ENCODE assay signal across 12 mouse cellular contexts in the genomic region with DNA sequence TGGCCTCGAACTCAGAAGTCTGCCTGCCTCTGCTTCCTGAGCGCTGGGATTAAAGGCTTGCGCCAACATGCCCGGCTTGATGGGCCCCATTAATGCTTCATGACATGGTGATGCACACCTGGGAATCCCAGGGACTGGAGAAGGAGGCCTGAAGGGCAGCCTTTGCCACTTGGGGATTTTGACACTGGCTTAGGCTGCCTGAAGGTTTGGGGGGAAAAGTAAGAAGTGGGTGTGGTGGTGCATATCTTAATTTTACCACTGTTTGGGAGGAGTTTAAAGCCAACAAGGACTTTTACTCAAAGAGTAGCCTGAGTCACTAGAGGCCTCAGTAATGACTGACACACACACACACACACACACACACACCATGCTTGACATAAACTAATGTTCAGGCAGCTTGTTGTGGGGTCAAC. TPM values are rescaled to one million over a fixed set of nuclear protein-coding genes. Genes with fewer than 3 reads are reported as not detected.
DNase-seq lines count a peak whose midpoint lies in the region; ATAC-seq lines count a peak whose summit lies in the region.
"Had no signal": no experiment of that assay in that cellular context is flagged by ENCODE, and none has a peak within 500 bp of the region (broad histone marks: within the 10 kb centered on the region; RNA-seq: fewer than 3 reads in every experiment).

No protein-coding gene starts in this region.

- DNase-seq in gastrocnemius, adult 18-20 months (ENCODE audit: low spot score): peak; percentile 3
- DNase-seq in gastrocnemius, postnatal 25 days: no peak
- peak; percentile 9 for DNase-seq in heart, postnatal 4 days
- no peak for DNase-seq in embryo, embryonic 10 days (ENCODE audit: low spot score)
- DNase-seq in layer of hippocampus, adult 9-11 months: no peak
- DNase-seq: cerebellum, postnatal 10 days had no signal

- no peak overlapping the region for H3K4me2 ChIP-seq in stomach, embryonic 16.5 days (ENCODE audit: low read depth, low read length)
- H3K4me2 ChIP-seq: forebrain, embryonic 13.5 days; hindbrain, embryonic 15.5 days; midbrain, embryonic 12.5 days had no signal

- no peak for ATAC-seq in megakaryocyte, adult 5-6 weeks (ENCODE audit: poor library complexity, severe bottlenecking)
- no peak for ATAC-seq in stomach, embryonic 16.5 days (ENCODE audit: insufficient read depth, low FRiP score)
- ATAC-seq: forebrain, embryonic 13.5 days had no signal

- H3K9me3 ChIP-seq in megakaryocyte, embryonic 14.5 days: no peaks in the 10 kb centered on the region
- no peaks in the 10 kb centered on the region for H3K9me3 ChIP-seq in stomach, embryonic 16.5 days (replicated peaks; ENCODE audit: control insufficient read depth, low read length)
- H3K9me3 ChIP-seq: forebrain, embryonic 13.5 days; hindbrain, embryonic 15.5 days; midbrain, embryonic 12.5 days had no signal

- H3K36me3 ChIP-seq in megakaryocyte, embryonic 14.5 days (replicated peaks; ENCODE audit: low read length): peaks cover 87% of the 10 kb centered on the region
- H3K36me3 ChIP-seq in stomach, embryonic 16.5 days (ENCODE audit: control insufficient read depth, insufficient read depth, low read length): peaks cover 23% of the 10 kb centered on the region

- H3K27me3 ChIP-seq in megakaryocyte, embryonic 14.5 days (replicated peaks): no peaks in the 10 kb centered on the region
- H3K27me3 ChIP-seq in stomach, embryonic 16.5 days (ENCODE audit: control insufficient read depth, insufficient read depth, low read length): no peaks in the 10 kb centered on the region
- H3K27me3 ChIP-seq: forebrain, embryonic 13.5 days; hindbrain, embryonic 15.5 days; midbrain, embryonic 12.5 days had no signal

- no peak overlapping the region for H3K9ac ChIP-seq in stomach, embryonic 16.5 days (ENCODE audit: low read length)
- H3K9ac ChIP-seq: forebrain, embryonic 13.5 days; hindbrain, embryonic 15.5 days; midbrain, embryonic 12.5 days had no signal

- WGBS in stomach, embryonic 16.5 days: 83% methylated on average over 4 of the region's 4 CpGs

- peak overlapping the region; percentile 96 for H3K27ac ChIP-seq in stomach, embryonic 16.5 days (ENCODE audit: low read length)
- H3K27ac ChIP-seq: forebrain, embryonic 13.5 days; hindbrain, embryonic 15.5 days; midbrain, embryonic 12.5 days had no signal

- peak overlapping the region; percentile 18 for H3K4me3 ChIP-seq in megakaryocyte, embryonic 14.5 days (replicated peaks)
- H3K4me3 ChIP-seq in stomach, embryonic 16.5 days (replicated peaks; ENCODE audit: low read length): no peak overlapping the region
- H3K4me3 ChIP-seq: forebrain, embryonic 13.5 days; hindbrain, embryonic 15.5 days; midbrain, embryonic 12.5 days had no signal

- H3K4me1 ChIP-seq in megakaryocyte, embryonic 14.5 days: peaks cover 83% of the 10 kb centered on the region
- H3K4me1 ChIP-seq in stomach, embryonic 16.5 days (ENCODE audit: control insufficient read depth, insufficient read depth, low read length): peaks cover 70% of the 10 kb centered on the region

RNA-seq across cellular contexts. Expression of a gene that starts 6.4 kb away (rescaled TPM):
- total RNA-seq in gastrocnemius, adult 18-20 months (2021): 10 to 100 TPM; 96.0 to 99.4 TPM
- 100 to 1,000 TPM; 111 to 133 TPM for total RNA-seq in gastrocnemius, postnatal 25 days (2021)
- 222 and 245 TPM in 2 replicates for polyA plus RNA-seq in megakaryocyte, embryonic 14.5 days (2012; ENCODE audit: insufficient read depth, low replicate concordance)
- total RNA-seq in megakaryocyte, adult 5-6 weeks (2015): 440 and 463 TPM in 2 replicates
- 327 and 343 TPM in 2 replicates for total RNA-seq in megakaryocyte, adult 5-6 weeks (2017)
- 100 to 1,000 TPM; 112 to 115 TPM for total RNA-seq in heart, postnatal 4 days (2021)
- 16.5 and 20.5 TPM in 2 replicates for polyA plus RNA-seq in stomach, embryonic 16.5 days (2015; fragmentation: Nextera tagmentation; extraction: Ambion mirVana)

RNA-seq across cellular contexts. Expression of a gene that starts 22.8 kb away (rescaled TPM):
- 10 to 100 TPM; 25.9 to 30.8 TPM for total RNA-seq in gastrocnemius, adult 18-20 months (2021)
- 10 to 100 TPM; 21.3 to 37.2 TPM for total RNA-seq in gastrocnemius, postnatal 25 days (2021)
- polyA plus RNA-seq in megakaryocyte, embryonic 14.5 days (2012; ENCODE audit: insufficient read depth, low replicate concordance): 0.83 TPM in 1 of 2 replicates, not detected in the other
- total RNA-seq in megakaryocyte, adult 5-6 weeks (2015): 0.85 and 1.3 TPM in 2 replicates
- total RNA-seq in megakaryocyte, adult 5-6 weeks (2017): 0.59 and 0.77 TPM in 2 replicates
- total RNA-seq in heart, postnatal 4 days (2021): 10 to 100 TPM; 13.5 to 14.6 TPM
- 13.3 and 20.5 TPM in 2 replicates for polyA plus RNA-seq in stomach, embryonic 16.5 days (2015; fragmentation: Nextera tagmentation; extraction: Ambion mirVana)

RNA-seq across cellular contexts. Expression of a gene that starts 40.2 kb away (rescaled TPM):
- total RNA-seq in gastrocnemius, adult 18-20 months (2021): 100 to 1,000 TPM in 1 of 2 experiments, 10 to 100 TPM in 1; 95.9 to 106 TPM
- total RNA-seq in gastrocnemius, postnatal 25 days (2021): 10 to 100 TPM; 92.1 to 93.9 TPM
- 21.1 and 41.0 TPM in 2 replicates for polyA plus RNA-seq in megakaryocyte, embryonic 14.5 days (2012; ENCODE audit: insufficient read depth, low replicate concordance)
- 54.7 and 64.2 TPM in 2 replicates for total RNA-seq in megakaryocyte, adult 5-6 weeks (2015)
- total RNA-seq in megakaryocyte, adult 5-6 weeks (2017): 94.3 and 94.8 TPM in 2 replicates
- total RNA-seq in heart, postnatal 4 days (2021): 10 to 100 TPM; 49.2 to 50.5 TPM
- polyA plus RNA-seq in stomach, embryonic 16.5 days (2015; fragmentation: Nextera tagmentation; extraction: Ambion mirVana): 70.3 and 73.0 TPM in 2 replicates

Comparison
In these comparisons a context has a peak if more than half of its experiments do, and no peak if none do; other contexts are left out.
1. DNase-seq: peak in gastrocnemius, adult 18-20 months (single experiment) and heart, postnatal 4 days (single experiment); none in gastrocnemius, postnatal 25 days (single experiment), embryo, embryonic 10 days (single experiment) and layer of hippocampus, adult 9-11 months (single experiment).
2. RNA of a gene that starts 22.8 kb away (total RNA-seq): 21.3 to 37.2 TPM in gastrocnemius, postnatal 25 days, 25.9 to 30.8 TPM in gastrocnemius, adult 18-20 months and 13.5 to 14.6 TPM in heart, postnatal 4 days; 0.59 to 1.3 TPM in megakaryocyte, adult 5-6 weeks; every median in the first group is over 4 times any median in the second.